Mouse (Mus musculus) splenic B cell, adult 2 months (primary cell): ENCODE results near the gene Gm20388.
A peak's percentile ranks its signal among the peaks of the same experiment; 100 is the strongest.

ENCODE experiments used
- DNase-seq: peaks from one replicate; pipeline ENCODE4 v3.0.0-alpha.2; 2011; ENCODE audit warnings: low read depth, low spot score
- H3K27me3 ChIP-seq: 2 replicates; pipeline ENCODE4 v1.6.1; 2012; ENCODE audit warnings: mild to moderate bottlenecking, low read length, moderate library complexity, mixed read lengths; ENCODE audit not compliant: control insufficient read depth, poor library complexity, insufficient read depth, severe bottlenecking
- H3K36me3 ChIP-seq: 2 replicates; pipeline ENCODE4 v1.6.1; 2012; ENCODE audit warnings: mild to moderate bottlenecking, low read length, moderate library complexity, mixed read lengths; ENCODE audit not compliant: control insufficient read depth, poor library complexity, insufficient read depth, severe bottlenecking

Gene Gm20388

GRCm38 (mm10) chr8:120500701-120501261 lies 590.1 kb downstream of the Gm20388 start:
- Histone ChIP-seq H3K36me3 (no peaks in the 10 kb centered on the region), H3K27me3 (no peaks in the 10 kb centered on the region)
- no peak for DNase-seq

GRCm38 (mm10) chr8:120501426-120501825 lies 590.8 kb downstream of the Gm20388 start:
- H3K27me3 ChIP-seq = no peaks in the 10 kb centered on the region
- H3K36me3 ChIP-seq = no peaks in the 10 kb centered on the region
- peak; percentile 16 for DNase-seq

GRCm38 (mm10) chr8:120502428-120502827 lies 591.8 kb downstream of the Gm20388 start:
- peak; percentile 68 for DNase-seq
- no peaks in the 10 kb centered on the region for H3K36me3 ChIP-seq
- H3K27me3 ChIP-seq = no peaks in the 10 kb centered on the region

- peak; percentile 24 for DNase-seq
- Histone ChIP-seq H3K27me3 (no peaks in the 10 kb centered on the region), H3K36me3 (no peaks in the 10 kb centered on the region)
Measured at GRCm38 (mm10) chr8:120504251-120505081, 593.8 kb downstream of the Gm20388 start.

GRCm38 (mm10) chr8:120505082-120505511 lies 594.5 kb downstream of the Gm20388 start:
- DNase-seq = peak; percentile 12
- Histone ChIP-seq H3K27me3 (no peaks in the 10 kb centered on the region), H3K36me3 (no peaks in the 10 kb centered on the region)

- DNase-seq = peak; percentile 26
- no peaks in the 10 kb centered on the region for H3K27me3 ChIP-seq
- no peaks in the 10 kb centered on the region for H3K36me3 ChIP-seq
Measured at GRCm38 (mm10) chr8:120505619-120506310, 595.1 kb downstream of the Gm20388 start.

- no peaks in the 10 kb centered on the region for H3K36me3 ChIP-seq
- no peaks in the 10 kb centered on the region for H3K27me3 ChIP-seq
- DNase-seq = peak; percentile 61
Measured at GRCm38 (mm10) chr8:120506562-120506961, 595.9 kb downstream of the Gm20388 start.

- Histone ChIP-seq H3K36me3 (no peaks in the 10 kb centered on the region), H3K27me3 (no peaks in the 10 kb centered on the region)
Measured at GRCm38 (mm10) chr8:120507290-120507689, 596.6 kb downstream of the Gm20388 start.

GRCm38 (mm10) chr8:120509136-120510034 lies 598.7 kb downstream of the Gm20388 start:
- no peak for DNase-seq
- no peaks in the 10 kb centered on the region for H3K36me3 ChIP-seq
- H3K27me3 ChIP-seq = no peaks in the 10 kb centered on the region

More at GRCm38 (mm10) chr8:120507290-120507689, 596.6 kb downstream of the Gm20388 start:
- no peak for DNase-seq

GRCm38 (mm10) chr8:120510035-120510416 lies 599.4 kb downstream of the Gm20388 start:
- H3K27me3 ChIP-seq = no peaks in the 10 kb centered on the region
- H3K36me3 ChIP-seq = no peaks in the 10 kb centered on the region
- DNase-seq = no peak

- DNase-seq = no peak
- H3K27me3 ChIP-seq = no peaks in the 10 kb centered on the region
- H3K36me3 ChIP-seq = no peaks in the 10 kb centered on the region
Measured at GRCm38 (mm10) chr8:120510863-120511457, 600.3 kb downstream of the Gm20388 start.

GRCm38 (mm10) chr8:120511737-120512136 lies 601.1 kb downstream of the Gm20388 start:
- no peaks in the 10 kb centered on the region for H3K36me3 ChIP-seq
- no peak for DNase-seq
- H3K27me3 ChIP-seq = no peaks in the 10 kb centered on the region

- Histone ChIP-seq H3K27me3 (no peaks in the 10 kb centered on the region), H3K36me3 (no peaks in the 10 kb centered on the region)
- no peak for DNase-seq
Measured at GRCm38 (mm10) chr8:120512326-120512725, 601.7 kb downstream of the Gm20388 start.

GRCm38 (mm10) chr8:120513145-120513544 lies 602.5 kb downstream of the Gm20388 start:
- Histone ChIP-seq H3K36me3 (no peaks in the 10 kb centered on the region), H3K27me3 (no peaks in the 10 kb centered on the region)
- no peak for DNase-seq
